Mouse (Mus musculus): ENCODE data around the gene Cab39l. TPM values are rescaled to one million over a fixed set of nuclear protein-coding genes. Genes with fewer than 3 reads are reported as not detected.

Gene Cab39l
- polyA plus RNA-seq, 1 experiment from 2014 or later, result 31.9 TPM

DNA sequence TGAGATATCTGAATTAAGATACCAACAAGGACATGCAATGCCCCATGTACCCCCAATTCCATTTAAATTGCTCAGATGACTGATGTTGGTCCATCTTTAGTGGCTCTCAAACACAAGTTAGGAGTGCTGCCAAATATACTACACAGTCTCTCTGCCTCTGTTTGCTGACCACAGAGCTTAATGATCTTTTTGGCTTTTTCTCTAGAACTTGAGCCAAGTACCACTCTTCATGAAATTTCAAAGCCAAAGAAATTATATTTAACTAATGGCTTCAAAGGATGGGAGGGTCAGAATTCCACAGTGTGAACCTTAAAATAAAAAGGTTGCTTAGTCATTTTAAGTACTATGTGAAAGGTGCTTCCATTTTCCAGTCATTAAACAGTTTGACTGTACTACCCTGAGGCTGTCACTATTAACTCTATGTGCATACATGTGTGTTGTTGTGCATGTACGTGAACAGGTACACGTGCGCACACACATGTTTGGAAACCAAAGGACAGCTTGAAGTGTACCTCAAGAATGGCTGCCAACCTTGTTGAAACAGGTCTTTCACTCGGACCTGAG, 44.6 kb downstream of the Cab39l start:
- ATAC-seq, result no peak
- WGBS, result 94% methylated on average over 4 of the region's 4 CpGs

DNA sequence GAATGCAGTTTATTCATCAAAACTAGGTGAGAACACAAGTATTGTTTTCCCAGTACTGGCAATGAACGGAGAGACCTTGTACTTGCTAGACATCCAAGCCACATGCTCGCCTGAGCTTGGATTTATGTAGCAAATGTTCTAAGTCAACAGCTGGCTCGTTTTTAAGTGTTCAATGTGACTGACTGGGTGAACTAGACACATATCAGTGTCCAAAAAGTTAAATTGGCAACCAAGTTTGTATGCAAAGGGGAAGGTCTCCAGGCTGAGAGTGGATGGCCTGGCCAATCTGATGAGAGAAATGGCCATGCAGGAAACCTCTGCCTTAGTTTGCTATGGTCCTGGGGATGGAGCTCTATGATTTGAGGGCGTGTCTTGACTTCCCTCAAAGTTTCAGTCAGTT, 51.6 kb downstream of the Cab39l start:
- H3K36me3 ChIP-seq (ENCODE audit: control insufficient read depth, insufficient read depth, low read length), result no peaks in the 10 kb centered on the region
- no peaks in the 10 kb centered on the region for H3K4me1 ChIP-seq (ENCODE audit: control insufficient read depth, insufficient read depth, low read depth, low read length)

More for the DNA sequence above, 44.6 kb downstream of the Cab39l start:
- H3K4me2 ChIP-seq (ENCODE audit: low read length), result no peak overlapping the region
- H3K36me3 ChIP-seq (ENCODE audit: control insufficient read depth, insufficient read depth, low read length), result no peaks in the 10 kb centered on the region
- no peaks in the 10 kb centered on the region for H3K27me3 ChIP-seq (replicated peaks; ENCODE audit: control insufficient read depth, insufficient read depth, low read length)
- no peak overlapping the region for H3K4me3 ChIP-seq (ENCODE audit: low read length)
- H3K27ac ChIP-seq (ENCODE audit: low read depth, low read length), result no peak overlapping the region
- no peak overlapping the region for H3K9ac ChIP-seq (ENCODE audit: low read depth, low read length)
- no peaks in the 10 kb centered on the region for H3K9me3 ChIP-seq (ENCODE audit: control insufficient read depth, low read length)
- H3K4me1 ChIP-seq (ENCODE audit: control insufficient read depth, insufficient read depth, low read depth, low read length), result no peaks in the 10 kb centered on the region

GRCm38 (mm10) chr14:59497928-59498327, 57.2 kb downstream of the Cab39l start:
- WGBS, result 91% methylated on average over 5 of the region's 5 CpGs
- no peak for ATAC-seq

More for the DNA sequence above, 51.6 kb downstream of the Cab39l start:
- ATAC-seq, result no peak
- no peak overlapping the region for H3K4me3 ChIP-seq (ENCODE audit: low read length)
- H3K27me3 ChIP-seq (replicated peaks; ENCODE audit: control insufficient read depth, insufficient read depth, low read length), result no peaks in the 10 kb centered on the region
- 85% methylated on average over 4 of the region's 4 CpGs for WGBS
- no peak overlapping the region for H3K4me2 ChIP-seq (ENCODE audit: low read length)
- no peaks in the 10 kb centered on the region for H3K9me3 ChIP-seq (ENCODE audit: control insufficient read depth, low read length)
- no peak overlapping the region for H3K27ac ChIP-seq (ENCODE audit: low read depth, low read length)
- H3K9ac ChIP-seq (ENCODE audit: low read depth, low read length), result no peak overlapping the region

GRCm38 (mm10) chr14:59504831-59505230, 64.1 kb downstream of the Cab39l start:
- H3K27ac ChIP-seq (ENCODE audit: low read depth, low read length), result no peak overlapping the region
- H3K27me3 ChIP-seq (replicated peaks; ENCODE audit: control insufficient read depth, insufficient read depth, low read length), result no peaks in the 10 kb centered on the region
- H3K4me1 ChIP-seq (ENCODE audit: control insufficient read depth, insufficient read depth, low read depth, low read length), result no peaks in the 10 kb centered on the region
- H3K4me2 ChIP-seq (ENCODE audit: low read length), result no peak overlapping the region
- H3K36me3 ChIP-seq (ENCODE audit: control insufficient read depth, insufficient read depth, low read length), result no peaks in the 10 kb centered on the region
- ATAC-seq, result no peak
- no peaks in the 10 kb centered on the region for H3K9me3 ChIP-seq (ENCODE audit: control insufficient read depth, low read length)
- H3K9ac ChIP-seq (ENCODE audit: low read depth, low read length), result no peak overlapping the region
- WGBS, result 97% methylated on average over 8 of the region's 8 CpGs
- H3K4me3 ChIP-seq (ENCODE audit: low read length), result no peak overlapping the region

More at GRCm38 (mm10) chr14:59497928-59498327, 57.2 kb downstream of the Cab39l start:
- H3K27ac ChIP-seq (ENCODE audit: low read depth, low read length), result no peak overlapping the region
- H3K4me3 ChIP-seq (ENCODE audit: low read length), result no peak overlapping the region
- H3K36me3 ChIP-seq (ENCODE audit: control insufficient read depth, insufficient read depth, low read length), result no peaks in the 10 kb centered on the region
- H3K9me3 ChIP-seq (ENCODE audit: control insufficient read depth, low read length), result no peaks in the 10 kb centered on the region
- no peak overlapping the region for H3K9ac ChIP-seq (ENCODE audit: low read depth, low read length)
- no peaks in the 10 kb centered on the region for H3K27me3 ChIP-seq (replicated peaks; ENCODE audit: control insufficient read depth, insufficient read depth, low read length)
- H3K4me1 ChIP-seq (ENCODE audit: control insufficient read depth, insufficient read depth, low read depth, low read length), result no peaks in the 10 kb centered on the region
- no peak overlapping the region for H3K4me2 ChIP-seq (ENCODE audit: low read length)

- H3K36me3 ChIP-seq (ENCODE audit: control insufficient read depth, insufficient read depth, low read length), result no peaks in the 10 kb centered on the region
- H3K9ac ChIP-seq (ENCODE audit: low read depth, low read length), result no peak overlapping the region
- no peak overlapping the region for H3K4me3 ChIP-seq (ENCODE audit: low read length)
- ATAC-seq, result no peak
- H3K4me2 ChIP-seq (ENCODE audit: low read length), result no peak overlapping the region
- H3K27me3 ChIP-seq (replicated peaks; ENCODE audit: control insufficient read depth, insufficient read depth, low read length), result no peaks in the 10 kb centered on the region
- H3K9me3 ChIP-seq (ENCODE audit: control insufficient read depth, low read length), result no peaks in the 10 kb centered on the region
- no peak overlapping the region for H3K27ac ChIP-seq (ENCODE audit: low read depth, low read length)
- no peaks in the 10 kb centered on the region for H3K4me1 ChIP-seq (ENCODE audit: control insufficient read depth, insufficient read depth, low read depth, low read length)
- 92% methylated on average over 4 of the region's 4 CpGs for WGBS
Measured at GRCm38 (mm10) chr14:59506139-59506538, 65.4 kb downstream of the Cab39l start.

DNA sequence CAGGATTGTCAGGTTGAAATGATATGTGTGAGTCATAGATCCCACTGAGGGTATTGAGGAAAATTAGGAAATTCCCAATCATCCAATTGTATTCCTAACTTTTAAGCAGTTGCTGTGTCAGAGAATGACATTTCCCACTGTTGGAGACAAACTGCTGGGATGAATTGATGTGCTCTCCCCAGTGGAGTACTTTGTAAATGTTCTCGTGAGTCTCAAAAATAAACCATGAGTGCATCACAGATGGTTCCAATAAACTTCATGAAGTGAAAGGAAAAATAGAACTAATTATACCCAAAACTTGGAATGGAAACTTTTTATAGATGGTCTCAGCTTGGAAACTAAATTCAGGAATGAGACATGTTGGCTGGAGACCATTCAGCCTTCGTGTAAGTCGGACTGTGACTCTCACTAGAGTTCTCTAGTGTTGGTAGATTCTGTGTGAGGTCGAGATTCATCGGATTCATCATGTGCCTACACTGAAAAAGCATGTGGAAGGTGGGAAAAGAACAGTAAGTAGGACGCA, 73.2 kb downstream of the Cab39l start:
- no peaks in the 10 kb centered on the region for H3K27me3 ChIP-seq (replicated peaks; ENCODE audit: control insufficient read depth, insufficient read depth, low read length)
- WGBS, result 86% methylated on average over 6 of the region's 6 CpGs
- ATAC-seq, result no peak
- H3K4me2 ChIP-seq (ENCODE audit: low read length), result no peak overlapping the region
- no peak overlapping the region for H3K4me3 ChIP-seq (ENCODE audit: low read length)
- no peak overlapping the region for H3K9ac ChIP-seq (ENCODE audit: low read depth, low read length)
- no peaks in the 10 kb centered on the region for H3K9me3 ChIP-seq (ENCODE audit: control insufficient read depth, low read length)
- no peaks in the 10 kb centered on the region for H3K4me1 ChIP-seq (ENCODE audit: control insufficient read depth, insufficient read depth, low read depth, low read length)
- no peak overlapping the region for H3K27ac ChIP-seq (ENCODE audit: low read depth, low read length)
- H3K36me3 ChIP-seq (ENCODE audit: control insufficient read depth, insufficient read depth, low read length), result no peaks in the 10 kb centered on the region

DNA sequence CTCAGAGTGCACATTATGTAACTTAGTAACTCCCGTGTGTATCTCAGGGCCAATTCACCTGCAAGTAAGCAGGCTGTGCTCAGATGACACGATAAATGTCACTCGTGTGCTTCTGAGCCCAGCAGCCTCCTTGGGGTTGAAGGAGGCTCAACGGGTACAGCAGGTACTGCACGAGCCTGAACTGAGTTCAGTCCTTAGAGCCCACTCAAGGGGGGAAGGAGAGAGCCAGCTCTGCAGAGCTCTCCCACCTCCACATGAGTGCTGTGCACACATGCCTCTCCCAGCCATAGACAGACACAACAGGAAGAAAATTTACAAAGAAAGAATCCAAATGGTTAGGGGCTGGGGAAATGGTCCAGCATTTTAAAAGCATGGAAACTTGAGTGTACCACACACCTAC, 85.1 kb downstream of the Cab39l start:
- H3K36me3 ChIP-seq (ENCODE audit: control insufficient read depth, insufficient read depth, low read length), result no peaks in the 10 kb centered on the region
- no peaks in the 10 kb centered on the region for H3K9me3 ChIP-seq (ENCODE audit: control insufficient read depth, low read length)
- no peaks in the 10 kb centered on the region for H3K27me3 ChIP-seq (replicated peaks; ENCODE audit: control insufficient read depth, insufficient read depth, low read length)
- no peak overlapping the region for H3K27ac ChIP-seq (ENCODE audit: low read depth, low read length)
- H3K4me1 ChIP-seq (ENCODE audit: control insufficient read depth, insufficient read depth, low read depth, low read length), result no peaks in the 10 kb centered on the region
- ATAC-seq, result no peak
- no peak overlapping the region for H3K4me2 ChIP-seq (ENCODE audit: low read length)
- no peak overlapping the region for H3K4me3 ChIP-seq (ENCODE audit: low read length)
- no peak overlapping the region for H3K9ac ChIP-seq (ENCODE audit: low read depth, low read length)
- WGBS, result 92% methylated on average over 5 of the region's 5 CpGs

GRCm38 (mm10) chr14:59530801-59531200, 90.0 kb downstream of the Cab39l start:
- ATAC-seq, result no peak
- Histone ChIP-seq H3K9ac (ENCODE audit: low read depth, low read length) (no peak overlapping the region), H3K27ac (ENCODE audit: low read depth, low read length) (no peak overlapping the region), H3K4me1 (ENCODE audit: control insufficient read depth, insufficient read depth, low read depth, low read length) (no peaks in the 10 kb centered on the region), H3K4me3 (ENCODE audit: low read length) (no peak overlapping the region), H3K9me3 (ENCODE audit: control insufficient read depth, low read length) (no peaks in the 10 kb centered on the region), H3K36me3 (ENCODE audit: control insufficient read depth, insufficient read depth, low read length) (no peaks in the 10 kb centered on the region), H3K27me3 (replicated peaks; ENCODE audit: control insufficient read depth, insufficient read depth, low read length) (no peaks in the 10 kb centered on the region), H3K4me2 (ENCODE audit: low read length) (no peak overlapping the region)
- WGBS, result 79% methylated on average over 1 of the region's 1 CpGs

- WGBS, result 91% methylated on average over 1 of the region's 1 CpGs
- no peak overlapping the region for H3K4me3 ChIP-seq (ENCODE audit: low read length)
- H3K4me1 ChIP-seq (ENCODE audit: control insufficient read depth, insufficient read depth, low read depth, low read length), result no peaks in the 10 kb centered on the region
- no peak for ATAC-seq
- H3K27me3 ChIP-seq (replicated peaks; ENCODE audit: control insufficient read depth, insufficient read depth, low read length), result no peaks in the 10 kb centered on the region; the same call in 1 of the 2 replicates
- no peak overlapping the region for H3K27ac ChIP-seq (ENCODE audit: low read depth, low read length)
- H3K4me2 ChIP-seq (ENCODE audit: low read length), result no peak overlapping the region
- H3K9ac ChIP-seq (ENCODE audit: low read depth, low read length), result no peak overlapping the region
- H3K36me3 ChIP-seq (ENCODE audit: control insufficient read depth, insufficient read depth, low read length), result no peaks in the 10 kb centered on the region
- H3K9me3 ChIP-seq (ENCODE audit: control insufficient read depth, low read length), result no peaks in the 10 kb centered on the region
Measured at GRCm38 (mm10) chr14:59532986-59533385, 92.2 kb downstream of the Cab39l start.
